Mouse (Mus musculus): ENCODE measurements at regions not wholly inside any gene's neighbourhood (a gene's known extent, or its start where the extent isn't known, plus 50 kb on each side); places are given as distances from the start of the nearest gene placed in this dataset.

DNA sequence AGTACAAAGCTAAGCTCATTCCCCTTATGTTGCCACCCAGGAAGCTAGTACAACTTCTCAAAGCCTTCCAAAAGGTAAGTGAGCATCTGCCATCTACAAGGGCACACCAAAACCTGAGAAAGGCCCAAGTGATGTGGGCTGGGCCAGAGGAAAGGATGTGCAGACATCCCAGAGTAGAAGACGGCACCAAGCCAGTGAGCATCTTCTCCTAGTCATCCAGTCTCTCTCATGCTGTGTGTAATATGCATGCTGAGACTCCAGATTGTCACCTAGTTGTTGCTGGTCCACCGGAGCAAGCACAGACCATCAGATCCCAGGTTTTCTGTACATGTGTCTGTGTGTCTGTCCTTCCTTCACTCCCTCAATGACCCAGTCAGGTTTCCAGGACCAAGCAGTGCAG is 129.9 kb downstream of the Basp1 start:
- Histone ChIP-seq H3K27me3 (ENCODE audit: insufficient read depth, low read length) (peaks cover 17% of the 10 kb centered on the region), H3K36me3 (ENCODE audit: insufficient read depth, low read length) (no peaks in the 10 kb centered on the region), H3K4me1 (ENCODE audit: insufficient read depth, low read length) (peaks cover 3% of the 10 kb centered on the region; the same call in 1 of the 2 replicates), H3K4me2 (replicated peaks; ENCODE audit: low read depth, low read length) (no peak overlapping the region), H3K4me3 (ENCODE audit: low read length) (no peak overlapping the region), H3K27ac (ENCODE audit: low read length) (no peak overlapping the region), H3K9me3 (ENCODE audit: low read length) (no peaks in the 10 kb centered on the region), H3K9ac (replicated peaks; ENCODE audit: low read length) (no peak overlapping the region)
- WGBS = 92% methylated on average over 2 of the region's 2 CpGs
- ATAC-seq (ENCODE audit: low FRiP score, low TSS enrichment) = no peak

DNA sequence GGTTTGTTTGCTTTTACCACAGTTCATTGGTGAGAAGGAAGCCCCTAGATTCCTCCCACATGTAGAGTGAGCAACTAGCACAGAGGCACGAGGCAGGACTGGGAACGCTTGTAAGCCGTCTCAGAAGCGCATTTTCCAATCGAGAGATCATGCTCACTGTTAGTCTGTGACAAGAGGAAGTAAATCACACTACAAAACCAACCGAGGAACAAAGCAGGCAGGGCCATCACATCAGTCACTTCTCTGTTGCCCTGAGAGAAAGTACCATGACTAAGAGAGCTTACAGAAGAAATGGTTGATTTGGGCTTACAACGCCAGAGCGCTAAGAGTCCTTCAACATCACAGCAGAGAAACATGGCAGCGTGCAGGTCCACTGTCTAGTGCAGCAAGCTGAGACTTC is 131.2 kb downstream of the Basp1 start:
- H3K9ac ChIP-seq (replicated peaks; ENCODE audit: low read length) = no peak overlapping the region
- WGBS = 42% methylated on average over 9 of the region's 9 CpGs
- no peak overlapping the region for H3K4me3 ChIP-seq (ENCODE audit: low read length)
- no peak overlapping the region for H3K4me2 ChIP-seq (replicated peaks; ENCODE audit: low read depth, low read length)
- H3K4me1 ChIP-seq (ENCODE audit: insufficient read depth, low read length) = peaks cover 3% of the 10 kb centered on the region; the same call in 1 of the 2 replicates
- ATAC-seq (ENCODE audit: low FRiP score, low TSS enrichment) = no peak
- H3K36me3 ChIP-seq (ENCODE audit: insufficient read depth, low read length) = no peaks in the 10 kb centered on the region
- no peak overlapping the region for H3K27ac ChIP-seq (ENCODE audit: low read length)
- H3K9me3 ChIP-seq (ENCODE audit: low read length) = no peaks in the 10 kb centered on the region
- peaks cover 26% of the 10 kb centered on the region for H3K27me3 ChIP-seq (ENCODE audit: insufficient read depth, low read length)

DNA sequence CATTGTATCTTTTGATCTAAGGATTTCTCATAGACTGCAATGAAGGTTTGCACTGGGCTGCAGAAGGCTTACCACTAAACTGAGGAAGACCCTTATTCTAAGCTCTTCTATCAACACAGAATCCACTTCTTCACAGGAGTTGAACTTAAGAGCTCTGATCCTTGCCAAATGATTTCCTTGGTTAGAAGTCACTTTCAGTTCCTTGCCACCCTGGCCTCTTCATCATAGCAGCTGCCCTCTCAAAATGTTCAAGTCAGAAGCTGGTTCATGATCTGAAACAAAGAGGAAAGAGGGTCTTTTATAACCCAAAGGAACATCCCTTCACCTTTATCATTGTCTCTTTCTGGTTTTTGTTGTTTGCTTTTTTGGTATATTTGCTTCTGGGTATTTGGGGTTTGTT is 131.6 kb downstream of the Basp1 start:
- ATAC-seq (ENCODE audit: low FRiP score, low TSS enrichment) = no peak
- Histone ChIP-seq H3K4me1 (ENCODE audit: insufficient read depth, low read length) (peaks cover 3% of the 10 kb centered on the region; the same call in 1 of the 2 replicates), H3K36me3 (ENCODE audit: insufficient read depth, low read length) (no peaks in the 10 kb centered on the region)

DNA sequence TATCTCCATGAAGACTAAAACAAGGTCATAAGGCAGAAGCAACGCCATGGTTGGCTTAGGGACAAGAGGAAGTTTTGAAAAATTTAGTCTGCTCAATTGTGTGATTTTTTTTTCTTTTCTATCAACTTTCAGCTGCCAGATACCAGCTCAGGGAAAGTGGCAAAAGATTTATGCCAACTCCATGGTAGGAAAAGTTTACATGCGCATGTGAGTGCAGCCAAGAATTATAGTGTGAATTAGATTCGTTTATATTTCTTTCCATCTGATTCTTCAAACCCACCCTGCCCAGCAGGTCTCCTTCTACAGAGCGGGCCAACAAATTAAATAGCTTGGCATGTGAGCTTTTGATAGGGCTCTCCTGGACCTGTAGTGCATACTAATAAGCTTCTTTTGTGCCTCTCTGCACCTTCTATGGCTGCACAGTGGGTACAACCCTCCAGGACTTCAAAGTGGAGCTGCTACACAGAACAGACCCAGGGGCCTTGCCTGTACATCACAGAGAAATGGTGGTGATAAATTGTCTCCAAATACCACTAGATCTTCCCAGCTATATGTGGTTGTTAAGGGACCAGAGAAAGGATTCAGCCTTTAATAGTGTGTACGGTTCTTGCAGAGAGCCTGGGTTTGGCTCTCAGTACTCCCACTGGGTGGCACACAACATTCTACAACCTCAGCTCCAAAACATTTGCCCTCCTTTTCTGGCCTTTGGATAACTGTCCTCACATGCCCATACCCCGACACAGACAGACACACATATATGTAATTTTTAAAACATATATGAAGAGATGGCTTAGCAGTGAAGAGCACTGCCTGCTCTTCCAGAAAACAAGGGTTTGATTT is 135.0 kb downstream of the Basp1 start:
- H3K4me1 ChIP-seq (ENCODE audit: insufficient read depth, low read length) = no peaks in the 10 kb centered on the region
- 78% methylated on average over 6 of the region's 6 CpGs for WGBS
- no peak overlapping the region for H3K4me3 ChIP-seq (ENCODE audit: low read length)
- H3K36me3 ChIP-seq (ENCODE audit: insufficient read depth, low read length) = no peaks in the 10 kb centered on the region
- no peak overlapping the region for H3K9ac ChIP-seq (replicated peaks; ENCODE audit: low read length)
- ATAC-seq (ENCODE audit: low FRiP score, low TSS enrichment) = no peak
- H3K27me3 ChIP-seq (ENCODE audit: insufficient read depth, low read length) = peaks cover 15% of the 10 kb centered on the region
- no peak overlapping the region for H3K4me2 ChIP-seq (replicated peaks; ENCODE audit: low read depth, low read length)
- H3K9me3 ChIP-seq (ENCODE audit: low read length) = no peaks in the 10 kb centered on the region
- no peak overlapping the region for H3K27ac ChIP-seq (ENCODE audit: low read length)

More for the DNA sequence above, 131.6 kb downstream of the Basp1 start:
- Histone ChIP-seq H3K4me3 (ENCODE audit: low read length) (no peak overlapping the region), H3K27me3 (ENCODE audit: insufficient read depth, low read length) (peaks cover 26% of the 10 kb centered on the region), H3K4me2 (replicated peaks; ENCODE audit: low read depth, low read length) (no peak overlapping the region), H3K27ac (ENCODE audit: low read length) (no peak overlapping the region), H3K9me3 (ENCODE audit: low read length) (no peaks in the 10 kb centered on the region), H3K9ac (replicated peaks; ENCODE audit: low read length) (no peak overlapping the region)

DNA sequence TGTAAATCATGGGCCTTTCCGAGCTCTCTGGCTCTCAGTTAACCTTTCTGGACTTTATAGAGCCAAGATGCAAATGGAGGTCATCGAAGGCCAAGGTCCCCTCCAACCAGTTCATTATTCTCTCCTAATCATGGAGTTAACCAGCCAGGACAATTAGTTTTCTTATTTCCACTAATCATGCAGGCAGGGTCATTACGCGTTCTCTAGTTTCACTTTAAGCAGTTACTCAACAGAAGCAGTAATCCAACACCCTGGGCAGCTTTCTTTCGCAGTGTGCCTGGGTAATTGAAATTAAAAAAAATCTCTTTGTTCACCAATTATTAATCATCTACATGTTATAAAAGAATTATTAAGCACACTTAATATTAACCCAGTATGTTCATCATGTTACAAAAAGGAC is 137.3 kb downstream of the Basp1 start:
- Histone ChIP-seq H3K27me3 (ENCODE audit: insufficient read depth, low read length) (peaks cover 15% of the 10 kb centered on the region), H3K4me1 (ENCODE audit: insufficient read depth, low read length) (no peaks in the 10 kb centered on the region), H3K9me3 (ENCODE audit: low read length) (no peaks in the 10 kb centered on the region), H3K36me3 (ENCODE audit: insufficient read depth, low read length) (no peaks in the 10 kb centered on the region), H3K4me3 (ENCODE audit: low read length) (no peak overlapping the region), H3K9ac (replicated peaks; ENCODE audit: low read length) (no peak overlapping the region), H3K4me2 (replicated peaks; ENCODE audit: low read depth, low read length) (no peak overlapping the region), H3K27ac (ENCODE audit: low read length) (no peak overlapping the region)
- 37% methylated on average over 5 of the region's 5 CpGs for WGBS
- ATAC-seq (ENCODE audit: low FRiP score, low TSS enrichment) = peak; percentile 63; the same call in 1 of the 2 replicates

DNA sequence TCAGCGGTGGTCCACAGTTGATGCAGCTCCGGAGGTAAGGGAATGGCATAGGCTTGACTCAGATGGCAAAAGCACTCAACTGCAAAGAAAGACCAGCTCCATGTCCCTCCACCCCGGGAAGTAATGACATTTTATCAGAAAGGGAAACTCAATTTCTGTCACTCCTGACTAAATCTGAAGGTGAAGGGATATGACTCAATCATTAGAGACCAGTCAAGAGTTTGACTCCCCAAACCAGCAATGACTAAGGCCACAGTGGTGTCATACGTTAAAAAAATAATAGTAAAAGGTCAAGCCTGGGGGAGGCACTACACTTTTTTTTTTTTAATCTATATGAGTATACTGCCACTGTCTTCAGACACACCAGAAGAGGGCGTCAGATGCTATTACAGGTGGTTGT is 141.7 kb downstream of the Basp1 start:
- WGBS = 90% methylated on average over 5 of the region's 5 CpGs

DNA sequence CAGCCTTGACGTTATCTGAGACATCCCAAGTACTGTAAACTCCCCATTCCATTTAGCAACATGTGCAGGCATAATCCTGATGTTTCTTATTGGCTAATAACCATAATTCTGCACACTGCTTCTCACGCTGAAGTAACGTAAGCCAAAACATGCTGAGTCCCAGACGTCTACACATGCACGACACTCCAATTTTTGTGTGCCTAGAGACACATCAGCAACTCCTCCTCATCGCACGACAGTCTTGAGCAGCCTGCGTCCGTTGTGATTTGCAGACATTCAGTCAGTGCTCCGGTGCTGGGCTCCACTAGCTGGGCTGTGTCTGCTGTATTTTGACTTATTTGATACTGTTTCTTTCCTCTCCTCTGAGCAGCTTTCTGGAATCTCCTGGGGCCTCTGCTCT is 143.2 kb downstream of the Basp1 start:
- H3K4me3 ChIP-seq (ENCODE audit: low read length) = no peak overlapping the region
- no peaks in the 10 kb centered on the region for H3K4me1 ChIP-seq (ENCODE audit: insufficient read depth, low read length)
- WGBS = 66% methylated on average over 10 of the region's 10 CpGs
- H3K9ac ChIP-seq (replicated peaks; ENCODE audit: low read length) = no peak overlapping the region
- no peaks in the 10 kb centered on the region for H3K36me3 ChIP-seq (ENCODE audit: insufficient read depth, low read length)
- no peak overlapping the region for H3K4me2 ChIP-seq (replicated peaks; ENCODE audit: low read depth, low read length)
- H3K27me3 ChIP-seq (ENCODE audit: insufficient read depth, low read length) = 0 out of 2 replicates have a peak, but pooled peaks cover 2% of the 10 kb centered on the region
- ATAC-seq (ENCODE audit: low FRiP score, low TSS enrichment) = no peak
- no peak overlapping the region for H3K27ac ChIP-seq (ENCODE audit: low read length)
- no peaks in the 10 kb centered on the region for H3K9me3 ChIP-seq (ENCODE audit: low read length)

More for the DNA sequence above, 141.7 kb downstream of the Basp1 start:
- H3K9me3 ChIP-seq (ENCODE audit: low read length) = no peaks in the 10 kb centered on the region
- H3K9ac ChIP-seq (replicated peaks; ENCODE audit: low read length) = no peak overlapping the region
- H3K27ac ChIP-seq (ENCODE audit: low read length) = no peak overlapping the region
- H3K4me3 ChIP-seq (ENCODE audit: low read length) = no peak overlapping the region
- no peaks in the 10 kb centered on the region for H3K36me3 ChIP-seq (ENCODE audit: insufficient read depth, low read length)
- no peak for ATAC-seq (ENCODE audit: low FRiP score, low TSS enrichment)
- no peaks in the 10 kb centered on the region for H3K4me1 ChIP-seq (ENCODE audit: insufficient read depth, low read length)
- no peak overlapping the region for H3K4me2 ChIP-seq (replicated peaks; ENCODE audit: low read depth, low read length)
- H3K27me3 ChIP-seq (ENCODE audit: insufficient read depth, low read length) = 0 out of 2 replicates have a peak, but pooled peaks cover 2% of the 10 kb centered on the region

DNA sequence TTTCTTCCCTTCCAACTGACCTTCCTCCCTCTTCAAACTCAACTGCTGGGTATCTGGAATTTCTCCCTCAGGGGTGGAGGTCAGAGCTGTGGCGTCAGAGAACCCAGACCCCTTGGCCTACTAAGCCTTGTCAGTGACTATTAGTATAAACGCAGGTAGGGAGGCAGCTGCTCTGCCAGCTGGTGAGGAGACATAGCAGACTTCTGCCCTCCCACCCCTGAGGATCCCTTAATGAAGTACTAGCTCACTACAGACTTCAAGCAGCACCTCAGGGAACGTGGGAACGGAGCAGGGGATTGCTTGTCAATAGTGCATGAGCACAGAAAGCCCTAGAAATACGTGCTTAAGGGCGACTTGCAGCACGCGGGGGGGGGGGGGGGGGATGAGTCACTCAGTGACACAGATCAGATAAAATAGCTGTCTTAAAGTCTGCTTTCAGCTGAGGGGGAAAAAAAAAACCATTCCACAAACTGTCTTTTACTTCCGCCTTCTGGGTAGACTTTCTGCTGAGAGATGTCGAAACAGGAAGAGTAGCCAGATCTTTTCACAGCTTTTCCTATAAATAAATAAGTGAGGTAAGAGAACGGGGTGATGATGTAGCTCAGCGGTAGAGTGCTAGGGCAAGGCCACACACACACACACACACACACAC is 144.1 kb downstream of the Basp1 start:
- WGBS = 40% methylated on average over 10 of the region's 12 CpGs
- Histone ChIP-seq H3K9me3 (ENCODE audit: low read length) (no peaks in the 10 kb centered on the region), H3K27me3 (ENCODE audit: insufficient read depth, low read length) (0 out of 2 replicates have a peak, but pooled peaks cover 2% of the 10 kb centered on the region), H3K4me1 (ENCODE audit: insufficient read depth, low read length) (no peaks in the 10 kb centered on the region), H3K4me3 (ENCODE audit: low read length) (no peak overlapping the region), H3K9ac (replicated peaks; ENCODE audit: low read length) (no peak overlapping the region), H3K27ac (ENCODE audit: low read length) (no peak overlapping the region), H3K4me2 (replicated peaks; ENCODE audit: low read depth, low read length) (no peak overlapping the region), H3K36me3 (ENCODE audit: insufficient read depth, low read length) (no peaks in the 10 kb centered on the region)
- no peak for ATAC-seq (ENCODE audit: low FRiP score, low TSS enrichment)

DNA sequence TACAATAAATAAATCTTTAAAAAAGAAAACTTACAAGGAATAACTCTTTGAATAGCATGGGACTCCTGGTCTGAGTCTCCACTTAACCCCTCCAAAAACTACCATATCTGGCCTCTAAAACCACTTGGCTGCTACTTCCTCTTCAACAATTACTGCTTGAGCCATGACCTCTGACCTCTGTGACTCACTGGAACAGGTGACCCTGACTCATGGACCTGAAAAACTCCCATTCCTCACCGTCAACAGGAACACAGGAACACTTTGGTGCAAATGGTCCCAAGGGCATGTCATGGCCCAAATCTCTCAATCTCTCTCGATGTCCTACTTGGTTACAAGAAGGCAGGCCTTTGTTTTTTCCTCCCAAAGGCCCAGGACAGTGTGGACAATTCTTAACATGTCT is 145.1 kb downstream of the Basp1 start:
- 0 out of 2 replicates have a peak, but pooled peaks cover 2% of the 10 kb centered on the region for H3K27me3 ChIP-seq (ENCODE audit: insufficient read depth, low read length)
- H3K36me3 ChIP-seq (ENCODE audit: insufficient read depth, low read length) = no peaks in the 10 kb centered on the region
- no peak overlapping the region for H3K9ac ChIP-seq (replicated peaks; ENCODE audit: low read length)
- no peak overlapping the region for H3K27ac ChIP-seq (ENCODE audit: low read length)
- no peak for ATAC-seq (ENCODE audit: low FRiP score, low TSS enrichment)
- no peaks in the 10 kb centered on the region for H3K4me1 ChIP-seq (ENCODE audit: insufficient read depth, low read length)
- H3K9me3 ChIP-seq (ENCODE audit: low read length) = no peaks in the 10 kb centered on the region
- WGBS = 60% methylated on average over 2 of the region's 2 CpGs
- H3K4me2 ChIP-seq (replicated peaks; ENCODE audit: low read depth, low read length) = no peak overlapping the region
- no peak overlapping the region for H3K4me3 ChIP-seq (ENCODE audit: low read length)

DNA sequence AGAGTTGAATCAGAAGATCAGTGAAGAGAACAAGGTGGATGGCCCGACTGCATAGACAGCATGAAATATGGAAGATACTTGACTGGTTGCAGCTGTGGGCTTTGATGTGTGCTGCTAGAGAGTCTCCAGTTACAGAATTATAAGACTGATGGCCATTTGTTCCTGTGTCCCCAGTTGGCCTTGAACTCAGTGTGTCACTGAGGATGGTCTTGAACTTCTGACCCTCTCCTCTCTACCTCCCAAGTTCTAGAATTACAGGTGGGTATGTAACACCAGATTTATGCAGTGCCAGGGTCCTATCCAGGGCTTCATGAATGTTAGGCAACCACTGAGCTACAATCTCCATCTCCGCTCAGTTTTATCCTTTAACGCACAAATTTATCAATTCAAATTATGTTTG is 146.1 kb downstream of the Basp1 start:
- no peak overlapping the region for H3K27ac ChIP-seq (ENCODE audit: low read length)
- H3K9me3 ChIP-seq (ENCODE audit: low read length) = no peaks in the 10 kb centered on the region
- 0 out of 2 replicates have a peak, but pooled peaks cover 2% of the 10 kb centered on the region for H3K27me3 ChIP-seq (ENCODE audit: insufficient read depth, low read length)
- WGBS = 68% methylated on average over 3 of the region's 3 CpGs
- H3K4me1 ChIP-seq (ENCODE audit: insufficient read depth, low read length) = no peaks in the 10 kb centered on the region
- no peak overlapping the region for H3K9ac ChIP-seq (replicated peaks; ENCODE audit: low read length)
- H3K4me2 ChIP-seq (replicated peaks; ENCODE audit: low read depth, low read length) = no peak overlapping the region
- no peak overlapping the region for H3K4me3 ChIP-seq (ENCODE audit: low read length)
- no peaks in the 10 kb centered on the region for H3K36me3 ChIP-seq (ENCODE audit: insufficient read depth, low read length)
- ATAC-seq (ENCODE audit: low FRiP score, low TSS enrichment) = peak; percentile 71; the same call in 1 of the 2 replicates
